Mouse (Mus musculus) CH12F3 (cell line): ENCODE results near the gene Kyat1.
"Not testable (repeated sequence)": the region's sequence is repeated elsewhere in the genome, so short reads cannot be mapped to it uniquely, and the experiment has no call there.

Experiments used
- in situ Hi-C: fragments of 300-500 bp; cut with MboI; formaldehyde crosslinking; loops from 2 replicates; pipeline ENCODE4 v1.14.3; 2020; ENCODE audit warnings: low sequenced_read_pairs

Gene Kyat1

DNA sequence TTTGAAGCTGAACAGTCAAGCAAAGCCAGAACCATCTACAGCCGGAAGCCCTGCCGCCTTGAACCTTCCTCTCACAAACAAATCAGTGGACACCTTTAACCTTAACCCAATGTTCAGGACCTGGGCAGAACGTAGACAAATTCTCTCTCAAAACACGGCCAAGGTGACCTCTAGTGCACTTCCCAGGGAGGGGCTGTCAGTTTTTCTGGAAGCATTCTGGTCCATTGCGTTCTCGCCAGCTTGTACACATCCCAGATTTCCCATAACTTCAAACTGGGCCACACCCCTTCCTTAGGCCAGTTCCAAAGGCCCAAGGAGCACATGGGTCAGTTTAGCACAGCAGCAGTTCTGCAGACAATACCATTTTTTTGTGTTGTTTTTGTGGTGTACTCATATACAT, 9.8 kb upstream of the Kyat1 start:
- in situ Hi-C loops, result no loop called here

DNA sequence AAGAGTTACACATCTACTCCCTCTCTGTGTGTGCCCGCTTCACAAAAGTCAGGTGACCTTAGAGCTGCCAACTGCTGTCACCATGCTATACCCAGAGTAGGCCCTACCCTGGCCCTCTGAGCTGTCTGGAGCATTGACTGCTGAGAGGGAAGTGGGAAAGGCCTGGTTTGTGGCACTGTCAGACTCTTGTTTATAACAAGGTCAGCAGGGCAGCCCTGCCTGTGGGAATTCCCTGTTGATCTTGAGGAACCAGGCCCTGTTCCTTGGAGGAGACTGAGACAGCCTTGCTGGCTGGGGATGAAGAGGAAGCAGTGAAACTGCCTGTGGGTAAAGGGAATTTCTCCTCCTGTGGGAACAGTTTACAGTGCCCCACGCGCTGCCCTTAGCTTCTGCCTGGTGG, 9.1 kb upstream of the Kyat1 start:
- in situ Hi-C loops, result no loop called here

DNA sequence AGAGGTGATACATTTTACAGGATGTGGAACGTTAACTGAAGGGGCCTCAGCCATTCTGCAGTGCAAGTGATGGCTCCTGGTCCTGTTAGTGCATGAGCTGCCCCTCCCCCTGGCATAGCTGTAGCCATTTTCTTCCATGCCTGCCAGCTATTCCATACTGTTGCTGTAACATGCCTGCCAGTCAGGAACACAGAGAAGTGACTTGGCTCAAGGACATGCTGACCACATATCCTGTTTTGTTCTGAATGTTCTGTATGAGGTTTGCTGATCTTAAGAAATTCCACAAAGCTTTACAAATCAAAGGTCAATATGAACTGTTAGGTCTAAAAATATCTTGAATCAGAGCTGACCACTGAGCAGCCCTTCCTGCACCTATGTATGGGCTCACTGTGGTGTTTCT, 7.3 kb upstream of the Kyat1 start:
- in situ Hi-C loops, result no loop called here

DNA sequence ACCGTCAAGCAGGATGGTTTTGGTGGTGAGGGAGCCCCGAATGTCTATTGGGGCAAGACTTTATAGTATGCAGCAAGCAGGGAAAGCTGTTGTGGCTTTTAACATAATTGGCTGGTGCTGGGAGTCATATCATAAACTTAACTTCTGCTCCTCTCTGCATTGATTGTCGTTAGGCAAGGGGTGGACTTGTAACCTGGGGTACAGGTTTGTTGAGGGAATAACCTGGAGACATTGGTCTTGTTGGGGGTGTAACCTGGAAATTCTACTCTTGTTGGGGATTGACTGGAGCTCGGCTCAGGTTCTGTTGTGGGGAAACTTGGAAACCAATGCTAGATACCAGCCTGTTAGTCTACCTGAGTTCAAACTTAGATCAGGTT, 6.5 kb upstream of the Kyat1 start:
- in situ Hi-C loops, result no loop called here

DNA sequence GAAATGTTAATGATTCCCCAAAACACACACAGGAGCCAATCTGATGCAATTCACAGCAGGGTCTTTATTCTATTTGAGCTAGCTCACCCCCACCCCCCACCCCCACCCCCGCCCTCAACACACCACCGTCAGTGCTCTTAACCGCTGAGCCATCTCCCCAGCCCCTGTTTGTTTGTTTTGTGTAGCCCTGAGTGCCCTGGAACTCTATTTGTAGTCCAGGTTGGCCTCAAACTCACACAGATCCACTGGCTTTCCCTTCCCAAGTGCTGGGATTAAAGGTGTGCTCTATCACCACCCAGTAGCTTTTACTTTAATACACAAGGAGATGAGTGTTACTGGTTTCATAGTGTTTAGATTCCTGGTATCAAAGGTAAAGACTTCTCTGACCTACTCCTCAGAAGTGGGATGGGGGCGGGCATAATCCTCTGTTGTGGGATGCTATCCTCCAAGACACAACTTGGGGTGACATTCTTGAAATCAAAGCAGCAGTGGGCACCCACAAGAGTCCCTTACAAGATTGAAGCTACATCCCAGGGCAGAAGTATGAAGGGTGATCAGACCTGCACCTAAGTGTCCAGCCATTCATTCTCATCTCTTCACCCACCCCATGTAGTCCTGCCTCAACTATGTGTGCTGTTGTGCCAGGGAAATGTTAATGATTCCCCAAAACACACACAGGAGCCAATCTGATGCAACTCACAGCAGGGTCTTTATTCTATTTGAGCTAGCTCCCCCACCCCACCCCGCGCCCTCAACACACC, 5.9 kb upstream of the Kyat1 start:
- in situ Hi-C loops, result no loop called here

DNA sequence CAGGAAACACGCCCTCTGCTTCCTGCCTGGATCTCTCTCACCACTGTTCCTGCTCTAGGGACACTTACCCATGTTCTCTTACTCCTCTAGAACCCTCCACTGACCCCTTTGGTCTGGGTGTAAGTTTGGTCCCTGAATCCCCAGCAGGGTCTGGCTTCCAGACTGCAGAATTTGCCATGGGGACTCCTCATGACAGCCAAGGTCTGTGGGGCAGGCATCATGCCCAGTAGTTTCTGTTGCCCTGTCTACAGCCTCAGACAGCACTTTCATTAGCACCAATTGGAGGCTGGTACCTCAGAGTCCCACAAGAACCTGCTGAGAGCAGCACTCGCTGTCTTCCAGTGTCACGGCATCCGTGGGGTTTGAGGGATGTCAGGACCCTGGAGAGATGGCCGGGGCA, 2.2 kb upstream of the Kyat1 start:
- in situ Hi-C loops, result no loop called here

DNA sequence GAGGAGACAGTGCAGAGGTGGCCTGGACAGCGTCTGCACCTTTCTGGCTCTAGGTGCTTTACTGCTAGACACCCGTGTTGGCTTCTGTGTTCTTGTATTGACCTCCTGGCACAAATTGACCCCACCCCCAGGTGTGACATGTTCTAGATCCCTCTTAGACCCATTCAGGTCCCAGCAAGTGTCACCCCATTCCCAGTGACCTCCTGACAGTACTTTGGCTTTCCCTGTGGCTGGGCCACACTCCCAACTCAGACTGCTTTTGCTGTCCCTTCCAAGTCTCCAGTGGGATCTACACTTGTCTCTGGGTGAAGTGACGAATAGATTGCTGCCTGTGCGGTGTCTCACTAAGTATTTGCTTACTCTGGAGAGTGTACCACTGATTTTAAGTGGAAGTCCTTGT, 1.8 kb upstream of the Kyat1 start:
- in situ Hi-C loops, result no loop called here

DNA sequence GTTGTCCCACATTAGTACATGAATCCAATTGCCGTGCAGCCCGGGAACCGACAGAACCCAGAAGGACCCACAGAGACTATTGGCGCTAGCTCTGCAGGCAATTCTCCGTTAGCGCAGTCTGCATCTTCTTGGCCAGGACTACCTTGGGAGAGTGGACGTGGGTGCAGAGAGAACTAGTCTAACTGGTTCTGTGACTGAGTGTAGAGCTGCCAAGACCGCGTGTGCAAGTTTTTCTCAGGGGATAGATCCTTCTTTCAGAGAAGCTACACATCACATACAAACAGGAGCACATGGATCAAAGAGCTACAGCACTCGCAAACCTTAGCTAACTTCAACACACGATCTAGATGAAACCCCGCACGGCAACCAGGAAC, 405 bp downstream of the Kyat1 start:
- in situ Hi-C loops, result no loop called here

DNA sequence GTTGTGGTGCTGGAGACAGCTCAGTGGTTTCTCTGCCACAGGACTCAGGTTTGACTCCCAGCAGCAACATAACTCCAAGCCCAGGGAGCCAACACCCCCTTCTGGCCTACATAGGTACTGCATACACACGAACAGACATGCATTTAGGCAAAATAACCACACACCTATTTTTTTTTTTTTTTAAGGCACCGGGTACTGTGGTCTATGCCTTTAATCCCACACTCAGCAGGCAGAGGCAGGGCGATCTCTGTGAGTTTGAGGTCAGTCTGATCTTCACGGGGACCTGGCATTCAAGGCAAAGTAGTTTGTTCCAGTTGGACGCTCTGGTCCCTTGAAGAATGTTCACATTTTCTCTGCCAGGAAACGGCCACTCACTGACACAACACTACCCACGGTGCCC, 2.2 kb downstream of the Kyat1 start:
- in situ Hi-C loops, result no loop called here

DNA sequence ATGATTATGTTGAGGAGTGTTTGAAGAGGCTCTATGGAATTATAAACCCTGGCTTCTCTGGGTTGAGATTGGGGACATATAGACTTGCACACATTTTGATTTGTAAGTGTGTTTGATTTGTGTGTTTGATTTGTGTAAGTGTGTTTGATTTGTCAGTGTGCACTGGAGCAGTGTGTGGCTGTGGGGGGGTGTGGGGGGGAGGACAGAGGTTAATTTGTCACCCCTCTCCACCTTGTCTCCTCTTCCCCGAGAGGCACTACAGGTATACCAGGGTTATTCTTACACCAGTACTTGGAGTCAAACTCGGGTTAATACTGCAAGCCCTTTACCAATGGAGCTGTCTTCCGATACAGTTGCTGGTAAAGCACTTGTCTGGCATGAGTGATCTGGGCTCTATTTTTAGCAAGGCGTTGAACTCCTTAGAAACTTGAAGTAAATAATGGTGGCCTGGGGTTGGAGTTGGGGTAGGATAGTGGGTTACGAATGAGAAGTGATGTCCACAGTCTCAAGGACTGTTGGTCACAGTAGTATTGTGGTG, 5.2 kb downstream of the Kyat1 start:
- in situ Hi-C loops, result no loop called here

DNA sequence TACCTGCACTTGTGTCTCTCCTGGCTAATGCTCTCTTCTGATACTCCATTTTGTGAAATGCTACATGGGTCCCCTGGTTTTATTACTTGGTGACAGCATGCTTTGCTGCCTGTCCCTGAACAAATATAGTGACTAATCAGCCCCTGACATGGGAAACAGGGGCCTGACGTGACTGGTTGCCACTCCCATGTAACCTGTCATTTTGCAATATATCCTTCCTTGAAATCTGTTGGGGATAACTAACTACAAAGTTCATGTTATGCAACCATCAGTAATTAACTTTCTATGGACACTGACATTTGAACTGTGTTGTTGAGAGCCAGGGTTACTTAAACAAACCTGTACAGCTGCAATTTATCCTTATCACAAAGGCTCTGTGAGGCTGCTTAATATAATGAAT, 5.7 kb downstream of the Kyat1 start:
- in situ Hi-C loops, result no loop called here

DNA sequence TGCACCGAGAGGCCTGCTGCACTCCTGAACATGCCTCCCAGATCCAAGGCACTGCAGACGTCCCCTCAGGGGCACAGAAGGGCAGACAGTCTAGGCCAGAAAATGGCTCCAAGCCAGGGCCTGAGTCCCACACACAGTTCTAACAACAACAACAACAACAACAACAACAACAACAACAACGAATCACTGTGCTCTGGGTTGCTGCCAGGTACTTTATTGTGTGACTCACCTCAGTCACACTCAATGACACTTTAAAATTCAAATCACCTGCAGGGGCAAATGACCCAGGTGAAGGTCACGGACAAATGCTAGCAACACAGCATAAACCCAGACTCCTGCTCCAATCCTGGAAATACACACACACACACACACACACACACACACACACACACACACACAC, 7.6 kb downstream of the Kyat1 start:
- in situ Hi-C loops, result no loop called here

DNA sequence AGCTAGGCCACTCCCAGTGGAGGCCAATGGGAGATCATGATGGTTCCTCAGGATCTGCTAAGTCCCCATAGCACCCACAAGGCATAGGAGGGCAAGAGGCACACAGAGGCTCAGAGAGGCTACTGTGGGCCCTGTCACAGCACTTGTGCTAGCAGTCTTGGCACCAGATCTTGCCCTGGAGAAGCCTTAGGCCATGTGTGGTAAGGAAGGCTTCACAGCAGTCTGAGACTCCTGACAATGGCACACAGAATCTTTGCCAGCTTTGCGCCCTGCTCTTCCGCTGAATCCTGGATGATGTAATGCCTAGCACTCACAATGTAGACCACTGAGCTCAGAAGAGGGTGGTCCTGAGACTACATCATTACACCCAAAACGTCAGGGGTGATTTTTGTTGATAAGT, 11.0 kb downstream of the Kyat1 start:
- in situ Hi-C loops, result no loop called here

DNA sequence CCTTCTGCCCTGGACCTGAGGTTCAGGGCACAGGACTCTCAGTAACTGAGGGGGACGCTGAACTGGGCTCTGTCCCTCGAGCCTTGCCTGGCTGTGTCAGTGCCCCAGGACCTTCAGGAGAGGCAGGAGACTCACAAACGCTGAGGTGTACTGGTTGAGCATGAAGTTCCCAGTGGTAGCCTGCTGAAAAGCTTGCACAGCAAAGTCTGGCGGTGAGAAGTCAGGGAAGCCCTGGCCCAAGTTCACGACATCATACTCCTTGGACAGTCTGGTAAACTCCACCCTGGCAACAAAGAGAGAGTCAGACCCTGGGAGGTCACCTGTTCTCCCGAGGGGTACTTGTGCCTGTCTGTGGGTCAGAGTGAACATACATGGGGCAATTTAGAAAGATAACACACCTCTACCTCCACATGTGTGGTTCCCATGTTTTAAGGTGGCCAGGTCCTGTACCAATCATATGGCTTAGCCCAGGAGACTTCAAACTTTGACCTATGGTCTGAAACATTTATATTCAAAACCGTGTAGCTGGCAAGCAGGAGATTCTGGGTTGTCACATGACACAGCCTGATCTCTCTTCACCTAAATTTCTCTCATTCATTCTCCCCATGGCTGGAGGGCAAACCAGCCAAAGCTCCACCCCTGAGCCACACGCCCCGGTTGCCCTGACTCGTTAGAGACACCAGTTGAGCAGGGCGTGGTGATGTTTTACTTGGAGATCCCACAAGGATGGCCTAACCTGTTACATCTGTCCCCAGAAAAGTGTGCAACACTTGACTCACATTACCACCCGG, 13.7 kb downstream of the Kyat1 start:
- in situ Hi-C loops, result no loop called here

DNA sequence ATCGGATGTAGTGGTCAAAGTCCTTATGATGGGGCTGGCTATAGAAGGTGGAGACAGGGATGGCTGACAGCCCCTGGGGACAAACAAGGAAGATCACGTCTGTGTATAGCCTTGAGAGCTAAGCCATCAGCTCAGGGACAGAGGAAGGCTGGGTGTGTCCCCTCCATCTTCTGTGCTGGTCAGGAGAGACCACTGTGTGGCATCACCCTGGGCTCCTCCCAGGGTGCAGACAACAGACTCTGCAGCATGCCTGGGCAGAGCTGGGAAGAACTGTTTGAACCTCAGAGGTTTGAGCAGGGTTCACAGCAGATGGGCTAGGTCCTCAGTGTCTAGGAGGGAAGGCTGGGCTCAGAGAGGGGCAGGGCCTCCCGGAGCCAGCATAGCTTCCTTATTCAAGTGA, 20.0 kb downstream of the Kyat1 start:
- in situ Hi-C loops, result no loop called here

DNA sequence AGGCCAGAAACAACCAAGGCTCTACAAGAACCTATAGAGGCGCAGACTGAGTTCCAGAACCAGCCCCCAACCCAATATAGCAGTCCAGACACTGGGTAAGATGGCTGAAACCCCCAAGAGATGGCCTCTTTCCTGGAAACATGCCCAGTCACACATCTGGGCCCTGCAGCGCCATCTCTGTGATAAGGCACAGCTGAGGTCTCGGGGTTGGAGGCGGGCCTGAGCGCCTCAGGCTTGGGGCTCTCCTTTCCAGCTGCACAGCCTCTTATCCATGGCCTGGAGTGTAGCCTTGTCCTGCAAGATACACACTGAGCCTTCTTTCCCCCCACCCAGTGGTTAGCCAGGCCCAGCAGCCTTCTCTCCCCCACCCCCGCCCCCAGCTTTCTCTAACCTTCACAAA, 20.4 kb downstream of the Kyat1 start:
- in situ Hi-C loops, result no loop called here

DNA sequence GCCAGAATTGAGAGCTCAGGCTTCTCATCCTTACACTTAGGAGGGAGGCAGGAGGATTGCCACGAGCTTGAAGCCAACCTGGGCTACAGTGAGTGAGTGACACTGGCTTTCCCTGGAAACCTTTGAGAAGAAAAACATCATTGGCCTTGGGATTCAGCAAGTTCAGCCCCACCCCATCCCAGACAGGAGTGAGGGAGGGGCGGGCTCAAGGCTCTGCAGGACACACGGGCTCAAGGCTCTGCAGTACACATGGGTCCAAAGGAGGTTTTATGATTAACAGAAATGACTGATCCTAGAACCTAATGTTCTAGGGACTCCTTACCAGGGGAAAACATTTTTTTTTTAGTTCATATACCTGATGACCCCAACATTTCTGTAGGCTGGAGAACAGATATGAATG, 21.9 kb downstream of the Kyat1 start:
- in situ Hi-C loops, result no loop called here

DNA sequence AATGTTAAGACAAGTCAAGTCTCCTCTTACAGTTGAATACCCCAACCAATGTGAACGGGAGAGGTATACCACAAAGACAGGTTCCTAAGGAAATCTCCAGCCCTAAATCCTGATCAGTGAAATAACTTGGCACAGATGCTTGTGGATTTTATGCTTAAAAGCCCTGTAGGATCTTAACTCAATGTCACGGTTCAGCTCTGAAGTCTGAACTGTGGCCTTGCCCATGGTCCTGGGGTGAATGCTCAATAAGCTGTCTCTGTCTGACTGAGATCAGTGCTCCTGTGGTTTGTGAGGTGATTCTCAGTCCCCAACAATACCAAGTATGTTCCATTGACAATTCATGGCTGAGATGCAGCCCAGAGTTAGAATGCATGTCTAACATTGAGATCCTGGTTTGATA, 23.2 kb downstream of the Kyat1 start:
- in situ Hi-C loops, result no loop called here

DNA sequence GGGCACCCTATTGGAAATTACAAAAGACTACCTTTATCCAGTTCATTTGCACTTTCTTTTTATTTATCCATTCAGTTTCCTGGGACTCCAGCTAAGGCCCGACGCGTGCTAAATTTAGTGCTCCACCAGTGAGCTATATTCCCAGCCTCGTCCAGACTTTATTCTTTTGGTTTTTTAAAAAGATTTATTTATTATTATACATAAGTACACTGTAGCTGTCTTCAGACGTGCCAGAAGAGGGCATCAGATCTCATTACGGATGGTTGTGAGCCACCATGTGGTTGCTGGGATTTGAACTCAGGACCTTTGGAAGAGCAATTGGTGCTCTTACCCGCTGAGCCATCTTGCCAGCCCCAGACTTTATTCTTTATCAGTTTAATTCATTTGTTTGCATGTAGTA, 26.9 kb downstream of the Kyat1 start:
- in situ Hi-C loops, result not testable (repeated sequence)

DNA sequence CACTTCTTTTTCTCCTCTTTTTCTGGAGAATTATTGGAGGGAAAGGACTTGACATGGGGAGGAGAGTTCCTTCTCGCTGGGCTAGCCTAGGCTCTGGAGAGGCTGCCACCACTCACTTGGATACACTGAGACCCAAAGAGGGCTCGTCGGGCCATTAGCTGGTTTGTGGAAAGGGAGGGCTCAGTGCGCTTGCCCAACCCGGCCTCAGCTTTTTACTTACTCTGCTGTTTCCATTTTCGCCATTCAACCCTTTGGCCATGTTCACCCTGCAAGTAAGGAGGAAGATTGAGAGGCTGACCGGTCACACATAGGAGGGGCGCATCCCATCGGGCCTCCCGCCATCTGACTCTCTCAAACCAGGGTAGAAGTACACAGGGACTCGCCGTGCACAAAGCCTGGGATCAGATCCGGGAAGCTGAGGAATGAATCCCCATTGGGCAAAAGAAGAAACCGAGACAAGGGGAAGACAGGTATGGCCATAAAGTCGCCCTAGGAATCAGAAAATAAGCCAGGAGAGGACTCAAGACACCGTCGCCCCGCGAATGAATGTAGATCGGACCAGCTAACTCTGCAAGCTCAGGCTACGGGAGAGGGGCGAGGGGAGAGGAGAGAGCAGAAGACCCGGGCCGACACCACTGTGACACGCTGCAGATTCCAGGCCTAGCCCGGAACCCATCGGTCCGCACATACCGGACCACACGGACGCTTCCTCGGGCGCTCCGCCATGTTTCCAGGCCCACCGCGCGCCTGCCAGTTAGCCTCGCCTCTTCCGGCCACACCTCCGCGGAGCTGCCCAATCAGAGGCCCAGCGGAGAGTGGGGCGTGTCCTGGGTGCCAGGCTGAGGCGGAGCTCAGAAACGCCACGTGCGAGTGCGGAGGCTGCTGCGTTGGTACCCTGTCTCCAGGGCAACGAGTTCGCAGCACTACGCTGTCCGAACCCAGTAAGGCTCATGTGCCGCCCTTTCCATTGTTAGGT, 27.7 kb downstream of the Kyat1 start, which contains the start of gene Spout1:
Spout1 (minus strand) TSS at position 760 of the 976 bp plus-strand sequence.
- in situ Hi-C loops, result no loop called here

DNA sequence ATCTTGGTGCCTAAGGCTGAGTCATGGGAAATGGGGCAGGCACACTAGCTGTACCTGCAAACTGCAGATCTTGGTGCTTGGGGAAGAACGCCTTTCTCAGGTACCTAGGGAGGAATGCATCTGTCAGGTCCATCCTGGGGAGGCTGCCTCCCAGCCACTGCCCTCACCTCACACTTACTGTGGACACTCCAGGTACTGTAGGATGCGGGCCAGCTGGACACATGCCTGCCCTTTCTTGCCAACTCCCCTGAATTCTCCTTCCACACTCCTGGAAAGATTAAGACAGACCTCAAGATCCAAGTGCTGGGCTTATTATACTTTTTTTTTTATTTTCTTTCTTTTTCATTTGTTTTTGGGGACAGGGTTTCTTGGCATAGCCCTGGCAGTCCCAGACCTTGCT, 29.1 kb downstream of the Kyat1 start:
- in situ Hi-C loops, result no loop called here
